Mouse (Mus musculus) G1E (cell line): Measurements from ENCODE around the gene Speer4e.

Experiments
- CTCF ChIP-seq: IDR thresholded peaks from 2 replicates; pipeline ENCODE4 v1.5.1; 2012; ENCODE audit warnings: low read depth, low read length, inconsistent platforms, mixed read lengths
- GATA1 ChIP-seq: IDR thresholded peaks from 2 replicates; pipeline ENCODE4 v1.6.1; 2012; ENCODE audit warnings: borderline replicate concordance, low read length, inconsistent platforms, mixed read lengths
- TAL1 ChIP-seq: conservative IDR thresholded peaks from 2 replicates; pipeline ENCODE4 v1.6.1; 2012; ENCODE audit warnings: low read depth, low read length, inconsistent platforms, mixed read lengths

DNA sequence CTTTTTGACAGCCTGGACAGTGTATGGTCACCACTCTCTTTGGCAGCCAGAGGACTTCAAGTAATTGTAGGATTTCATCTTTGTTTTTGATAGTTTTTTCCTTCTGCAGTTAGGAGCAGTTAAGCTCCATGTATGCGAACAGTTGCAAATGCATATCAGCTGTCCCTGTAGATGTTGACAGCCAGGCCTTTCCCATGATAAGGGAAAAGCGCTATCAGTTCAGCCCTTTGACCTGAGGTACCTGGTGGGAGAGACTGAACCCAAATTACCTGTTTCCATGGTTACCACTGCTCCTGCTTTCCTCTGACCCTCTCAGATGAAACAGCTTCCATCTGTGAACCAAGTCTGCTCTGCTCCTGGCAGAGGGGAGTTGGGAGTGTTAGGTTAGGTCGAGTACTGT is 46.0 kb downstream of the Speer4e start:
- TF ChIP-seq GATA1 (no peak), CTCF (no peak), TAL1 (no peak)
